Mouse (Mus musculus): ENCODE data around the gene Gm3685.
"Not testable (repeated sequence)": the region's sequence is repeated elsewhere in the genome, so short reads cannot be mapped to it uniquely, and the experiment has no call there.

Gm3685 gene

GRCm38 (mm10) chr14:7044870-7045269 is at the start of gene Gm3685:
TSS of gene Gm3685 (minus strand) at chr14:7044970.
- not testable (repeated sequence) for DNase-seq (ENCODE audit: low spot score in 2 of 2)

GRCm38 (mm10) chr14:7026781-7027749 is 17.7 kb downstream of the Gm3685 start, which contains the start of gene Gm10406:
TSS of gene Gm10406 (minus strand) at chr14:7027449.
- DNase-seq (ENCODE audit: low spot score in 2 of 2): peak; percentile 19 to 20

- DNase-seq (ENCODE audit: low spot score in 2 of 2): peak in 1 of 2 experiments; percentile 2
Observed at GRCm38 (mm10) chr14:7026274-7026673, 18.5 kb downstream of the Gm3685 start.
